Mouse (Mus musculus): ENCODE data around the gene Vps26b. TPM values are rescaled to one million over a fixed set of nuclear protein-coding genes. Genes with fewer than 3 reads are reported as not detected.

Vps26b gene
- polyA plus RNA-seq, 1 experiment from 2014 or later, result 36.1 TPM

GRCm38 (mm10) chr9:26993118-26993517 is 36.7 kb downstream of the Vps26b start:
- H3K27me3 ChIP-seq, result no peaks in the 10 kb centered on the region
- H3K4me1 ChIP-seq, result peaks cover 6% of the 10 kb centered on the region
- H3K9ac ChIP-seq, result no peak overlapping the region
- H3K4me3 ChIP-seq, result no peak overlapping the region
- ATAC-seq (ENCODE audit: insufficient number of reproducible peaks, insufficient read depth, low FRiP score, low TSS enrichment, low read depth), result no peak
- H3K36me3 ChIP-seq, result peaks cover 44% of the 10 kb centered on the region
- no peak overlapping the region for H3K4me2 ChIP-seq
- no peak overlapping the region for H3K27ac ChIP-seq
- WGBS, result 91% methylated on average over 10 of the region's 10 CpGs
- H3K9me3 ChIP-seq, result no peaks in the 10 kb centered on the region

- no peaks in the 10 kb centered on the region for H3K27me3 ChIP-seq
- H3K4me2 ChIP-seq, result no peak overlapping the region
- H3K36me3 ChIP-seq, result peaks cover 69% of the 10 kb centered on the region
- H3K9ac ChIP-seq, result no peak overlapping the region
- no peak overlapping the region for H3K27ac ChIP-seq
- H3K9me3 ChIP-seq, result no peaks in the 10 kb centered on the region
- 93% methylated on average over 4 of the region's 4 CpGs for WGBS
- no peak overlapping the region for H3K4me3 ChIP-seq
- no peaks in the 10 kb centered on the region for H3K4me1 ChIP-seq
- no peak for ATAC-seq (ENCODE audit: insufficient number of reproducible peaks, insufficient read depth, low FRiP score, low TSS enrichment, low read depth)
These were observed 39.7 kb downstream of the Vps26b start for GRCm38 (mm10) chr9:26990181-26990580.

GRCm38 (mm10) chr9:26985668-26986277 is 44.1 kb downstream of the Vps26b start:
- 96% methylated on average over 6 of the region's 6 CpGs for WGBS
- Histone ChIP-seq H3K4me3 (no peak overlapping the region), H3K4me1 (no peaks in the 10 kb centered on the region), H3K9me3 (no peaks in the 10 kb centered on the region), H3K4me2 (no peak overlapping the region), H3K36me3 (peaks cover 75% of the 10 kb centered on the region), H3K9ac (no peak overlapping the region), H3K27ac (no peak overlapping the region), H3K27me3 (no peaks in the 10 kb centered on the region)
- no peak for ATAC-seq (ENCODE audit: insufficient number of reproducible peaks, insufficient read depth, low FRiP score, low TSS enrichment, low read depth)

- H3K9ac ChIP-seq, result no peak overlapping the region
- H3K4me3 ChIP-seq, result no peak overlapping the region
- H3K27ac ChIP-seq, result no peak overlapping the region
- H3K4me2 ChIP-seq, result no peak overlapping the region
- no peaks in the 10 kb centered on the region for H3K4me1 ChIP-seq
- WGBS, result 93% methylated on average over 2 of the region's 2 CpGs
- no peaks in the 10 kb centered on the region for H3K9me3 ChIP-seq
- H3K27me3 ChIP-seq, result no peaks in the 10 kb centered on the region
- no peak for ATAC-seq (ENCODE audit: insufficient number of reproducible peaks, insufficient read depth, low FRiP score, low TSS enrichment, low read depth)
- H3K36me3 ChIP-seq, result peaks cover 69% of the 10 kb centered on the region
These were observed 44.7 kb downstream of the Vps26b start for GRCm38 (mm10) chr9:26985090-26985613.

- H3K4me3 ChIP-seq, result no peak overlapping the region
- H3K9ac ChIP-seq, result no peak overlapping the region
- H3K27ac ChIP-seq, result no peak overlapping the region
- WGBS, result 98% methylated on average over 3 of the region's 3 CpGs
- H3K9me3 ChIP-seq, result no peaks in the 10 kb centered on the region
- H3K4me2 ChIP-seq, result no peak overlapping the region
- no peaks in the 10 kb centered on the region for H3K27me3 ChIP-seq
- no peak for ATAC-seq (ENCODE audit: insufficient number of reproducible peaks, insufficient read depth, low FRiP score, low TSS enrichment, low read depth)
- H3K36me3 ChIP-seq, result peaks cover 64% of the 10 kb centered on the region
- H3K4me1 ChIP-seq, result no peaks in the 10 kb centered on the region
These were observed 51.1 kb downstream of the Vps26b start for GRCm38 (mm10) chr9:26978776-26979175.

GRCm38 (mm10) chr9:26977754-26978153 is 52.1 kb downstream of the Vps26b start:
- Histone ChIP-seq H3K4me1 (no peaks in the 10 kb centered on the region), H3K4me2 (no peak overlapping the region), H3K9me3 (no peaks in the 10 kb centered on the region), H3K36me3 (peaks cover 62% of the 10 kb centered on the region), H3K27ac (no peak overlapping the region), H3K27me3 (no peaks in the 10 kb centered on the region), H3K4me3 (no peak overlapping the region), H3K9ac (no peak overlapping the region)
- ATAC-seq (ENCODE audit: insufficient number of reproducible peaks, insufficient read depth, low FRiP score, low TSS enrichment, low read depth), result no peak
- WGBS, result 88% methylated on average over 9 of the region's 9 CpGs

Other genes starting within 250 kb of the Vps26b start
- 3.7 and 6.5 TPM in 2 replicates for gene Glb1l2, start 223.6 kb downstream of the Vps26b start, polyA plus RNA-seq (2015; fragmentation: Nextera tagmentation; extraction: Ambion mirVana)
- not detected in 2 replicates for gene Glb1l3, start 169.2 kb downstream of the Vps26b start, polyA plus RNA-seq (2015; fragmentation: Nextera tagmentation; extraction: Ambion mirVana)
- not detected in 2 replicates for gene Gm1110, start 107.0 kb downstream of the Vps26b start, polyA plus RNA-seq (2015; fragmentation: Nextera tagmentation; extraction: Ambion mirVana)
- gene Acad8, start 30.5 kb downstream of the Vps26b start, polyA plus RNA-seq (2015; fragmentation: Nextera tagmentation; extraction: Ambion mirVana), result 54.1 and 54.5 TPM in 2 replicates
- gene Thyn1, start 30.4 kb downstream of the Vps26b start, polyA plus RNA-seq (2015; fragmentation: Nextera tagmentation; extraction: Ambion mirVana), result 132 and 154 TPM in 2 replicates
- gene Ncapd3, start 110 bp upstream of the Vps26b start, polyA plus RNA-seq (2015; fragmentation: Nextera tagmentation; extraction: Ambion mirVana), result 27.2 and 28.9 TPM in 2 replicates
- 94.7 and 97.8 TPM in 2 replicates for gene Jam3, start 125.4 kb upstream of the Vps26b start, polyA plus RNA-seq (2015; fragmentation: Nextera tagmentation; extraction: Ambion mirVana)